Mouse (Mus musculus) spleen, postnatal 10 days (tissue): ENCODE data around the gene Zfp1.

Experiments
- DNase-seq, 2 experiments: peaks; one replicate each; pipeline ENCODE4 v3.0.0; 2021 to 2022; ENCODE audit warnings: low spot score in 2 of 2

Zfp1 gene

GRCm38 (mm10) chr8:111713291-111713690, 70.1 kb downstream of the Zfp1 start:
- DNase-seq: no peak

GRCm38 (mm10) chr8:111713817-111714216, 70.6 kb downstream of the Zfp1 start:
- DNase-seq: no peak

- DNase-seq: no peak
These were observed 71.1 kb downstream of the Zfp1 start for GRCm38 (mm10) chr8:111714295-111714694.

GRCm38 (mm10) chr8:111715514-111715913, 72.3 kb downstream of the Zfp1 start:
- no peak for DNase-seq

GRCm38 (mm10) chr8:111716603-111717487, 73.6 kb downstream of the Zfp1 start:
- DNase-seq: no peak

DNA sequence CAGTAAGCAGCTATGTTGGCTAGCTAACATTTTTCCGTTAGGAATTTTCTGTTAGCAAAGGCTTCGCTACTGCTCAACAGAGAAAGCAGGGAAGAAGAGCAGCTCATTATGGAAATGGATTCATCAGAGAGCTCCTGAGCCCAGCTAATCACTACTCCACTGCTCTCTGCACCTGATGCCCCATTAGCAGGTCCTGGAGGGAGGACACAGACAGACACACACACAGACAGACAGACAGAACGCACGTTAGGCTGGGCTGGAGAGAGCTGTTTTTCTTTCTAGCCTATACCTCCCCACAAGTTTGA, 74.2 kb downstream of the Zfp1 start:
- no peak for DNase-seq

GRCm38 (mm10) chr8:111717866-111718265, 74.7 kb downstream of the Zfp1 start:
- DNase-seq: no peak

DNA sequence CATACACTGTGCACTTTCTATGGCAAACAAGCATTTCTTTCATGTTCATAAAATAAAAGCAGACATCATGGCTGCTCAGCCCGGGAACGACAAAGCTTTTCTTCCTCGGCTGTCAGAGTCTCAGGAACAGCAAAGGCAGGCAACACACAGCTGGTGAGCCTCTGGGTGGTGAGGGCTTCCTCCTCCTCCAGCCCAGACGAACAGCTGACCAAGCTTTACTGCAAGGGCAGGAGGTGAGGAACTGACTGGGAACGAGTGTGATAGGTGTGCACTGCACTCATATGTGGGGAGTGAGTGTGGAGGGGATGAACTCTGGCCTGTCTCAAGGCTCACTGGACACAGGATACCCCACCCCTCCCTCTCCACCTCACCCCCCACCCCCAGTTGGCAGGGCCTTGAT, 75.7 kb downstream of the Zfp1 start:
- no peak for DNase-seq

GRCm38 (mm10) chr8:111720115-111720544, 76.9 kb downstream of the Zfp1 start:
- no peak for DNase-seq
